Mouse (Mus musculus) E14TG2a.4 (cell line): ENCODE measurements around the gene Odf3.

Experiments
- CTCF ChIP-seq: conservative IDR thresholded peaks from 2 replicates; pipeline ENCODE4 v1.5.1; 2014; ENCODE audit warnings: low read length
- POU5F1 ChIP-seq: IDR thresholded peaks from 2 replicates; pipeline ENCODE4 v1.6.1; 2014; ENCODE audit warnings: low read length, borderline replicate concordance

GRCm38 (mm10) chr7:140897863-140898262, 50.3 kb downstream of the Odf3 start:
- TF ChIP-seq CTCF (no peak), POU5F1 (no peak)
